Mouse (Mus musculus) cerebellum, adult 11 months (tissue): Measurements from ENCODE around the gene Ripor3.
"Not testable (repeated sequence)": the region's sequence is repeated elsewhere in the genome, so short reads cannot be mapped to it uniquely, and the experiment has no call there.

Experiments used
- DNase-seq: peaks from one replicate; pipeline ENCODE4 v3.0.0; 2022

Ripor3 gene

GRCm38 (mm10) chr2:168009936-168010668 is at the start of gene Ripor3:
Gene Ripor3 (minus strand): TSS chr2:168010618.
- DNase-seq = peak; percentile 22

- DNase-seq = no peak
Observed at GRCm38 (mm10) chr2:168059200-168059790, 48.9 kb upstream of the Ripor3 start.

- no peak for DNase-seq
Observed at GRCm38 (mm10) chr2:168058488-168059199, 48.2 kb upstream of the Ripor3 start.

GRCm38 (mm10) chr2:168057876-168058275 is 47.5 kb upstream of the Ripor3 start:
- not testable (repeated sequence) for DNase-seq

- DNase-seq = no peak
Observed at GRCm38 (mm10) chr2:168056666-168056933, 46.2 kb upstream of the Ripor3 start.

GRCm38 (mm10) chr2:168055910-168056665 is 45.7 kb upstream of the Ripor3 start:
- DNase-seq = no peak

GRCm38 (mm10) chr2:168054142-168054541 is 43.7 kb upstream of the Ripor3 start:
- no peak for DNase-seq

- no peak for DNase-seq
Observed at GRCm38 (mm10) chr2:168052689-168053088, 42.3 kb upstream of the Ripor3 start.

GRCm38 (mm10) chr2:168052156-168052555 is 41.7 kb upstream of the Ripor3 start:
- no peak for DNase-seq

GRCm38 (mm10) chr2:168050000-168050942 is 39.9 kb upstream of the Ripor3 start:
- DNase-seq = no peak

- no peak for DNase-seq
Observed at GRCm38 (mm10) chr2:168049002-168049635, 38.7 kb upstream of the Ripor3 start.

- DNase-seq = no peak
Observed at GRCm38 (mm10) chr2:168046467-168046866, 36.0 kb upstream of the Ripor3 start.

- DNase-seq = no peak
Observed at GRCm38 (mm10) chr2:168045771-168046170, 35.4 kb upstream of the Ripor3 start.

- DNase-seq = no peak
Observed at GRCm38 (mm10) chr2:168045357-168045756, 34.9 kb upstream of the Ripor3 start.

- DNase-seq = no peak
Observed at GRCm38 (mm10) chr2:168044681-168045287, 34.4 kb upstream of the Ripor3 start.

- peak; percentile 7 for DNase-seq
Observed at GRCm38 (mm10) chr2:168042019-168042418, 31.6 kb upstream of the Ripor3 start.

- DNase-seq = no peak
Observed at GRCm38 (mm10) chr2:168040751-168041150, 30.3 kb upstream of the Ripor3 start.

- no peak for DNase-seq
Observed at GRCm38 (mm10) chr2:168037063-168037462, 26.6 kb upstream of the Ripor3 start.

- no peak for DNase-seq
Observed at GRCm38 (mm10) chr2:168035907-168036306, 25.5 kb upstream of the Ripor3 start.

- no peak for DNase-seq
Observed at GRCm38 (mm10) chr2:168033905-168034304, 23.5 kb upstream of the Ripor3 start.

- DNase-seq = no peak
Observed at GRCm38 (mm10) chr2:168031842-168032241, 21.4 kb upstream of the Ripor3 start.
